In genomic region chr2:148026366-148026765, GRCm38 (mm10) we compare ENCODE assay signal across 39 mouse cellular contexts. TPM values are rescaled to one million over a fixed set of nuclear protein-coding genes. Genes with fewer than 3 reads are reported as not detected.
"Had no signal": no experiment of that assay in that cellular context is flagged by ENCODE, and none has a peak within 500 bp of the region (broad histone marks: within the 10 kb centered on the region; RNA-seq: fewer than 3 reads in every experiment).

No protein-coding gene starts in this region.

- H3K9me3 ChIP-seq: limb, embryonic 10.5 days; limb, embryonic 12.5 days; limb, embryonic 13.5 days; limb, embryonic 15.5 days; liver, embryonic 13.5 days; liver, embryonic 15.5 days; lung, embryonic 15.5 days; midbrain, embryonic 10.5 days; midbrain, embryonic 12.5 days; midbrain, embryonic 13.5 days; midbrain, embryonic 15.5 days had no signal

- H3K27ac ChIP-seq: left cerebral cortex, adult 2 months; limb, embryonic 10.5 days; limb, embryonic 12.5 days; limb, embryonic 13.5 days; limb, embryonic 15.5 days; liver, embryonic 14.5 days; macrophage; midbrain, embryonic 12.5 days; midbrain, embryonic 13.5 days; midbrain, embryonic 15.5 days had no signal

- H3K36me3 ChIP-seq: limb, embryonic 10.5 days; limb, embryonic 12.5 days; limb, embryonic 13.5 days; limb, embryonic 15.5 days; liver, embryonic 13.5 days; liver, embryonic 15.5 days; lung, embryonic 15.5 days; midbrain, embryonic 10.5 days; midbrain, embryonic 12.5 days; midbrain, embryonic 13.5 days; midbrain, embryonic 15.5 days had no signal

- ATAC-seq: lung, postnatal 0 days; midbrain, embryonic 13.5 days; midbrain, embryonic 15.5 days; midbrain, embryonic 16.5 days had no signal

- H3K4me2 ChIP-seq: limb, embryonic 12.5 days; limb, embryonic 13.5 days; limb, embryonic 15.5 days; liver, embryonic 11.5 days; liver, embryonic 13.5 days; liver, embryonic 15.5 days; lung, embryonic 14.5 days; lung, embryonic 15.5 days; midbrain, embryonic 12.5 days; midbrain, embryonic 13.5 days; midbrain, embryonic 15.5 days had no signal

- DNase-seq: layer of hippocampus, postnatal 36 days; left cerebral cortex, postnatal 4 days; liver, embryonic 13.5 days; lung, adult 18-20 months; lung, adult 2 months; lung, embryonic 14.5 days; lung, postnatal 10 days; lung, postnatal 14 days; lung, postnatal 36 days; lung, postnatal 4 days had no signal

- H3K9ac ChIP-seq: limb, embryonic 12.5 days; limb, embryonic 13.5 days; limb, embryonic 15.5 days; liver, embryonic 13.5 days; liver, embryonic 14.5 days; liver, embryonic 15.5 days; lung, embryonic 14.5 days; lung, embryonic 15.5 days; midbrain, embryonic 12.5 days; midbrain, embryonic 13.5 days; midbrain, embryonic 15.5 days had no signal

- H3K4me3 ChIP-seq: left cerebral cortex, adult 2 months; limb, embryonic 10.5 days; limb, embryonic 12.5 days; limb, embryonic 13.5 days; limb, embryonic 15.5 days; liver, embryonic 13.5 days; liver, embryonic 15.5 days; lung, embryonic 15.5 days; megakaryocyte, embryonic 14.5 days; midbrain, embryonic 10.5 days; midbrain, embryonic 12.5 days; midbrain, embryonic 13.5 days; midbrain, embryonic 15.5 days; myocyte had no signal

- H3K4me1 ChIP-seq: limb, embryonic 12.5 days; limb, embryonic 13.5 days; limb, embryonic 15.5 days; liver, embryonic 13.5 days; liver, embryonic 15.5 days had no signal

RNA-seq across cellular contexts. Expression of gene Foxa2, which starts 20.4 kb away (rescaled TPM):
- total RNA-seq: layer of hippocampus, postnatal 25 days; layer of hippocampus, postnatal 36 days; left cerebral cortex, adult 18-20 months; left cerebral cortex, adult 2 months; left cerebral cortex, adult 8-10 months; left cerebral cortex, postnatal 10 days; left cerebral cortex, postnatal 14 days; left cerebral cortex, postnatal 25 days; left cerebral cortex, postnatal 36 days; left cerebral cortex, postnatal 4 days; megakaryocyte progenitor cell, adult 5-6 weeks; megakaryocyte, adult 5-6 weeks; megakaryocyte-erythroid progenitor cell, adult 5-6 weeks; monocyte, adult 5-6 weeks had no signal
- polyA plus RNA-seq: limb, embryonic 10.5 days; limb, embryonic 12.5 days; macrophage had no signal
